Mouse (Mus musculus) thymus, postnatal 36 days (tissue): ENCODE data around the gene Mpzl1.

Experiments used
- DNase-seq, 2 experiments: peaks; one replicate each; pipeline ENCODE4 v3.0.0; 2022; ENCODE audit warnings: mixed read lengths in 2 of 2

Gene Mpzl1

GRCm38 (mm10) chr1:165576005-165576404 is 58.3 kb downstream of the Mpzl1 start:
- DNase-seq = no peak

- DNase-seq = no peak
Observed at GRCm38 (mm10) chr1:165567466-165567865, 66.9 kb downstream of the Mpzl1 start.

- DNase-seq = no peak
Observed at GRCm38 (mm10) chr1:165565283-165565682, 69.1 kb downstream of the Mpzl1 start.

- no peak for DNase-seq
Observed at GRCm38 (mm10) chr1:165559073-165559472, 75.3 kb downstream of the Mpzl1 start.

- no peak for DNase-seq
Observed at GRCm38 (mm10) chr1:165556711-165557110, 77.6 kb downstream of the Mpzl1 start.
